Mouse (Mus musculus): ENCODE measurements around the gene Rnf213. TPM values are rescaled to one million over a fixed set of nuclear protein-coding genes. Genes with fewer than 3 reads are reported as not detected.

Gene Rnf213
- polyA plus RNA-seq, 1 experiment from 2014 or later = 7.0 TPM

DNA sequence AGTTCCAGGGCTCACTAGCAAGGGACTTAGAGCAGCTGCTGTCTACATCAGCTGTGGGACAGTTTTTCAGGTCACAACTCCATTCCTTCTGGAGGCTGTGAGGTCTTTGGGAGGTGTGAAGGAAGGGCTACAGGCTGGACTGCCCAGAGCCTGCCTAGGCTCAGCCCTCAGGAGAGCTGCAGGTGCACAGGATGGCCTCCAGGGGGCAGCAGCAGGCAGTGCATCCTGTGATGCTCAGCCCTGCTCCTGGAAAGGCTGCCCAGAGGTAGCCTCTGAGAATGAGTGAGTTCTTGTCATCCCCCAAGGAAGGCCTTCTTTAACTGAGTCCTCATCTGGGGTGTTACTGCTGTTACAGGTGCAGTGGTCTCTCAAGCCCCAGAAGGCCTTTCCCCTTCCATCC is 110.8 kb downstream of the Rnf213 start:
- Histone ChIP-seq H3K4me3 (ENCODE audit: low read length) (no peak overlapping the region), H3K4me1 (ENCODE audit: control insufficient read depth, insufficient read depth, low read length) (no peaks in the 10 kb centered on the region), H3K27me3 (replicated peaks; ENCODE audit: control insufficient read depth, insufficient read depth, low read length) (no peaks in the 10 kb centered on the region), H3K36me3 (ENCODE audit: control insufficient read depth, insufficient read depth, low read length) (peaks cover 8% of the 10 kb centered on the region; the same call in 1 of the 2 replicates), H3K9ac (ENCODE audit: low read depth, low read length) (no peak overlapping the region), H3K27ac (ENCODE audit: low read length) (no peak overlapping the region), H3K9me3 (ENCODE audit: control insufficient read depth, low read length) (no peaks in the 10 kb centered on the region), H3K4me2 (ENCODE audit: low read depth, low read length) (no peak overlapping the region)
- peak; percentile 54 for ATAC-seq

DNA sequence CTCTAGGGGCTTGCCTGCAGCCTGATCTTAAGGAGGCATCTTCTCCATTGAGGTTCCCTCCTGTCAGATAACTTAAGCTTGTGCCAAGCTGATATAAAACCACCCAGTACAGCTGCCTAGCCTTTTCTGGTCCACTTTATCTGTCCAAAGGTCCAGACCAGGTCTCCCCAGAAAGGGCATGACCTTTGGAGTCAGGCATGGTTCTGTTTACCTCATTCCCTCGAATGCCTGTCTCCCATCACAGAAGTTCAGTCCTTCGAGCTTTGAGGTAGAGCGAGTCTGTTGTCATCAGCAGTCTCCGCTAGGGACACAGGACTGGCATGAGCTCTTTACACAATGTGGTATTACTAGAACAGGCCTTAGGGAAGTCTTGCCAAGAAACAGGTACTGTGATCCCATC is 113.5 kb downstream of the Rnf213 start:
- H3K27me3 ChIP-seq (replicated peaks; ENCODE audit: control insufficient read depth, insufficient read depth, low read length) = no peaks in the 10 kb centered on the region
- no peak overlapping the region for H3K27ac ChIP-seq (ENCODE audit: low read length)
- no peaks in the 10 kb centered on the region for H3K4me1 ChIP-seq (ENCODE audit: control insufficient read depth, insufficient read depth, low read length)
- H3K9ac ChIP-seq (ENCODE audit: low read depth, low read length) = no peak overlapping the region
- no peak overlapping the region for H3K4me2 ChIP-seq (ENCODE audit: low read depth, low read length)
- 62% methylated on average over 4 of the region's 4 CpGs for WGBS
- no peak for ATAC-seq
- no peak overlapping the region for H3K4me3 ChIP-seq (ENCODE audit: low read length)
- peaks cover 8% of the 10 kb centered on the region; the same call in 1 of the 2 replicates for H3K36me3 ChIP-seq (ENCODE audit: control insufficient read depth, insufficient read depth, low read length)
- H3K9me3 ChIP-seq (ENCODE audit: control insufficient read depth, low read length) = no peaks in the 10 kb centered on the region

DNA sequence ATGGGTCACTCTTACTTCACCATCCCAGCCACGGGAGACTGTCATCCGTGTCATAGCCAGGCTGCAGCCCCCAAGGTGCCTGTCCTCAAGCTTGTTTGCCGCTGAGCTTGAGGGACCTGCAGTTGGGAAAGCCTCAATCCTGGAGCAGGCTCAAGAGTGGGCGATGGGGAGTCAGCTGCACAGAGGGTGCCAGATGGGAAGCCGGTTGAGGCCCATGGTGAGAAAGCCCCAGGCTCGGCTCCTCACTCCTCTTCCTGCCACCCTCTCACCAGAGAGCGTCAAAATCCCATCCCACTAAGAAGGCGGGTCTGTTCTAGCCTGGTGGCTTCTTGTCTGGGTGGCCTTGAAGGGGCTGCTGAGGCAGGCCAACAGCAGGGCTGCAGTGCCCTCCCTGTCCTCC is 114.9 kb downstream of the Rnf213 start:
- 81% methylated on average over 8 of the region's 8 CpGs for WGBS
- ATAC-seq = no peak
- Histone ChIP-seq H3K9me3 (ENCODE audit: control insufficient read depth, low read length) (no peaks in the 10 kb centered on the region), H3K4me2 (ENCODE audit: low read depth, low read length) (no peak overlapping the region), H3K9ac (ENCODE audit: low read depth, low read length) (no peak overlapping the region), H3K4me3 (ENCODE audit: low read length) (no peak overlapping the region), H3K27ac (ENCODE audit: low read length) (no peak overlapping the region), H3K36me3 (ENCODE audit: control insufficient read depth, insufficient read depth, low read length) (peaks cover 8% of the 10 kb centered on the region; the same call in 1 of the 2 replicates), H3K4me1 (ENCODE audit: control insufficient read depth, insufficient read depth, low read length) (no peaks in the 10 kb centered on the region), H3K27me3 (replicated peaks; ENCODE audit: control insufficient read depth, insufficient read depth, low read length) (no peaks in the 10 kb centered on the region)

DNA sequence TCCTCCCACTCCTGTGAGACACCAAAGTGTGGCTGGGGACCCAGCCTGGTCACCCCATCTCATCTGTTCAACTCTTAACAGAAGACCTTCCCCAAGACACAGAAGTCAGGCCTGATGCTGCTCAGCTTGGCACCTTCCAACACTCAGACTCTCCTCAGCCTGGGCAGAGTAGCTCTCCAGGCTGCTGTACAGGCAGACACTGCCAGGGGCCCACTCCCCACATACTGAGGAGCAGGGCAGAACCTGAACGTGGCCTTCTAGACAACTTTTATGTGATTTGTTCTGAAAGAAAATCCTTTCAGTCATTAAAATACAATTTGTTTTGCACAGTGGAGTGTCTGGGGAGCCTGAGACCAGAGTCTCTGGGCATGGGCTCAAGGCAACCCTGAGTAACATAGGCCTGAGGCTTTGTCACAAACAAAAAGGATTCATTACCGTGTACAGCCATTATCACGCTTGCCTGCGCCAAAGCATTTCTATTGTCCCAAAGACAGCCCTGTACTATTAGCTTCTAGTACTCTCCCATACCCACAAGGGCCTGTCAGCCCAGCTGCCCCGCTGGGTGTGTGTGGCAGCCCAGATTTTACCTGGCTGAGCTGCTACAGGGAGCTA is 116.4 kb downstream of the Rnf213 start:
- Histone ChIP-seq H3K4me3 (ENCODE audit: low read length) (no peak overlapping the region), H3K4me2 (ENCODE audit: low read depth, low read length) (no peak overlapping the region), H3K27me3 (replicated peaks; ENCODE audit: control insufficient read depth, insufficient read depth, low read length) (no peaks in the 10 kb centered on the region), H3K9ac (ENCODE audit: low read depth, low read length) (no peak overlapping the region), H3K9me3 (ENCODE audit: control insufficient read depth, low read length) (no peaks in the 10 kb centered on the region), H3K4me1 (ENCODE audit: control insufficient read depth, insufficient read depth, low read length) (no peaks in the 10 kb centered on the region), H3K36me3 (ENCODE audit: control insufficient read depth, insufficient read depth, low read length) (peaks cover 3% of the 10 kb centered on the region; the same call in 1 of the 2 replicates), H3K27ac (ENCODE audit: low read length) (no peak overlapping the region)
- ATAC-seq = no peak
- WGBS = 76% methylated on average over 5 of the region's 5 CpGs

DNA sequence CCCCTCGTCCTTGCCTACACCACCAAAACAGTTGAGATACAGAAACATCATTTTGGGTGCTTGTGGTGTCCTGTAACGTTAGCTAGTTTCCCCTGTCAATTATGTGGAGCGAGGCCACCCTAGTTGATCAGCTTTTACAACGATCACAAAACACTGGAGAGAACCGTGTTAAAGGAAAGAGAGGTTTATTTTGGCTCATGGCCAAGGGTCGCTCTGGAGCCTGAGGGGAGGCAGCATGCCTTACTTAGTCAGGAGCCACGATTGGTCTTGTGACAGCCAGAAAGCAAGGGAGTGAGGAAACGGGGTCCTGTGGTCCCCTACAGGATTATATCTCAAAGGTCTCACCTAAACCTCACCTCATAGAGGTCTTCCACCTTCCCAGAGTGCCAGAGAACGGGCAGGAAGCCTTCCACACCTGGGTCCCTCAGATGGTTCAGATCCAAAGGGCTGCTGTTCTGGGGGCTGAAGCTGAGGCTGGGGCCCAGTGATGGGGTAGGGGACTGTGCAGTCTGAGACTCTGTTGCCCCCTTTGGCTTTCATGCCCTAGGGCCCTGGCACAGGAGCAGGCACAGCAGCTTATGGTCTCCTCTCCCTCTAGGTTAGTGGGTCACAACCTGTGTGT is 120.2 kb downstream of the Rnf213 start:
- H3K27me3 ChIP-seq (replicated peaks; ENCODE audit: control insufficient read depth, insufficient read depth, low read length) = peaks cover 7% of the 10 kb centered on the region
- no peak for ATAC-seq
- H3K36me3 ChIP-seq (ENCODE audit: control insufficient read depth, insufficient read depth, low read length) = peaks cover under 1% of the 10 kb centered on the region; the same call in 1 of the 2 replicates
- H3K27ac ChIP-seq (ENCODE audit: low read length) = no peak overlapping the region
- H3K4me3 ChIP-seq (ENCODE audit: low read length) = no peak overlapping the region
- no peaks in the 10 kb centered on the region for H3K9me3 ChIP-seq (ENCODE audit: control insufficient read depth, low read length)
- H3K4me2 ChIP-seq (ENCODE audit: low read depth, low read length) = no peak overlapping the region
- H3K4me1 ChIP-seq (ENCODE audit: control insufficient read depth, insufficient read depth, low read length) = peaks cover 4% of the 10 kb centered on the region; the same call in 1 of the 2 replicates
- 45% methylated on average over 9 of the region's 9 CpGs for WGBS
- H3K9ac ChIP-seq (ENCODE audit: low read depth, low read length) = no peak overlapping the region

DNA sequence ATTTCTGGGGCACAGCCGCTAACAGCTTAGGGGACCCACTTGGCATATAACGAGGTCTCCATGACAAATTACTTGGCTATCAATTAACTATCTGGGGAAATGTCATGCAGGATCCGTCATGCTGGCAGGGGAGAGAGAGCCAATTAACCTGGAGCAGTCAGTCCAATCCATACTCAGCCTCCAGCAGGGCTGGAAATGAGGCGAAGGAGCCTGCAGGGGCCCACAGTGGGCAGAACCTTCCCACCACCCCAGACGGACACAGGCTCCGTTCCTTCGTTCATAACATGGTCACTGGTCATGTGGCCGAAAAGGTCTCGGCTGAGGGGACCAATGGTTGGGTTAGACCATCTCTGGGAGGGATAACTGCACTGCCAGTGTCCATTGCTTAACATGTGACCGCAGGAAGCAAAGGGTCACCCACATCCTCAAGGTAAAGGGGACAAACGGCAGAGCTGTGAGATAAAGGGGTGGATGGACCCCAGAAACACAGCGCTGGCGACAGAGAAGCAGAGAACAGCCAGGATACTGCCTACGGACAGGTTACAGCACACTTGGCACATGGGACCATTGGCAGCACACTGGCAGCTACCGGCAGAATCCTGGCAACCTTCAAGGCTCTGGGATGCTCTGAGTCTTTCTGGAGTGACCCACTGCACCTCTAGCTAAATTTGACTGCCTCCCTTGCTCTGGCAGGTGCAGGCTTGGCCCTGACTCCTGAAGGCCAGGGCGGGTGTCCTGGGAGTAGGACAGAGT is 121.4 kb downstream of the Rnf213 start:
- peaks cover 7% of the 10 kb centered on the region for H3K27me3 ChIP-seq (replicated peaks; ENCODE audit: control insufficient read depth, insufficient read depth, low read length)
- H3K9ac ChIP-seq (ENCODE audit: low read depth, low read length) = 0 out of 2 replicates have a peak overlapping the region, but pooled peaks have one; percentile 30
- no peak for ATAC-seq
- H3K4me3 ChIP-seq (ENCODE audit: low read length) = no peak overlapping the region
- H3K4me2 ChIP-seq (ENCODE audit: low read depth, low read length) = no peak overlapping the region
- H3K27ac ChIP-seq (ENCODE audit: low read length) = no peak overlapping the region
- no peaks in the 10 kb centered on the region for H3K9me3 ChIP-seq (ENCODE audit: control insufficient read depth, low read length)
- 53% methylated on average over 16 of the region's 16 CpGs for WGBS
- H3K36me3 ChIP-seq (ENCODE audit: control insufficient read depth, insufficient read depth, low read length) = no peaks in the 10 kb centered on the region
- peaks cover 4% of the 10 kb centered on the region; the same call in 1 of the 2 replicates for H3K4me1 ChIP-seq (ENCODE audit: control insufficient read depth, insufficient read depth, low read length)

DNA sequence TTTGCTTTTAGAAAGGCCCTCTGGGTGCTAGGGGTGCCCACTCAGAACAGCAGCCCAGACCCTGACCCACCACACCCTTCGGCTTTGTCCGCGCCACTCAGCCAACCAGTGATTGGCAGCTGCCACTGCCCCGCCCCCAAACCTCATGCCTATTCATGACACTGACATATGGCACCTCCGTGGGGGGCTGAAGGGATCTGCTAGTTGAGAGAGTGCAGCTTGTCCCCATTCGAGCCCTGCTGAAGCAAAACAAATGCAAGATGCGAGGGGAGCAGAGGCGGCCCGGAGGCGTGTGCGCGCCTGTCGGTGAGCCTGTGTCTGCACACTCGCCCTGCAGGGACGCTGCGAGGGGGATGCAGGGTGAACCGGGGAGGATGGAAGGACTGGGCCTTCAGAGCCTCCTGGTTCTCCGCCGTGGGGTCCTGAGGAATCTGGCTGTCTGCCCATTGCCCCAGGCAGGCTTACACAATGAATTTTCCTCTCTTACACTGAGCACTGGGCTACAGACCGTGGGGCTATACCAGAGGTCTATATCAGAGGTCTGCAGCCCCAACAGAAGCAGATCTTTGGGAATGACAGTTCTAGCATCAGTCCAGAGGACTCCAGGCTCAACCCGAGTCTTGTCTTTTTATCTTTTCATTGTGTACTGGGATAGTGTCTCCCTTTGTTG is 122.2 kb downstream of the Rnf213 start:
- no peak overlapping the region for H3K27ac ChIP-seq (ENCODE audit: low read length)
- WGBS = 6% methylated on average over 21 of the region's 21 CpGs
- H3K4me2 ChIP-seq (ENCODE audit: low read depth, low read length) = peak overlapping the region; percentile 47
- ATAC-seq = no peak
- H3K4me3 ChIP-seq (ENCODE audit: low read length) = no peak overlapping the region
- H3K4me1 ChIP-seq (ENCODE audit: control insufficient read depth, insufficient read depth, low read length) = peaks cover 5% of the 10 kb centered on the region; the same call in 1 of the 2 replicates
- H3K27me3 ChIP-seq (replicated peaks; ENCODE audit: control insufficient read depth, insufficient read depth, low read length) = peaks cover 7% of the 10 kb centered on the region
- H3K9me3 ChIP-seq (ENCODE audit: control insufficient read depth, low read length) = no peaks in the 10 kb centered on the region
- no peaks in the 10 kb centered on the region for H3K36me3 ChIP-seq (ENCODE audit: control insufficient read depth, insufficient read depth, low read length)
- peak overlapping the region; percentile 30 for H3K9ac ChIP-seq (ENCODE audit: low read depth, low read length)

DNA sequence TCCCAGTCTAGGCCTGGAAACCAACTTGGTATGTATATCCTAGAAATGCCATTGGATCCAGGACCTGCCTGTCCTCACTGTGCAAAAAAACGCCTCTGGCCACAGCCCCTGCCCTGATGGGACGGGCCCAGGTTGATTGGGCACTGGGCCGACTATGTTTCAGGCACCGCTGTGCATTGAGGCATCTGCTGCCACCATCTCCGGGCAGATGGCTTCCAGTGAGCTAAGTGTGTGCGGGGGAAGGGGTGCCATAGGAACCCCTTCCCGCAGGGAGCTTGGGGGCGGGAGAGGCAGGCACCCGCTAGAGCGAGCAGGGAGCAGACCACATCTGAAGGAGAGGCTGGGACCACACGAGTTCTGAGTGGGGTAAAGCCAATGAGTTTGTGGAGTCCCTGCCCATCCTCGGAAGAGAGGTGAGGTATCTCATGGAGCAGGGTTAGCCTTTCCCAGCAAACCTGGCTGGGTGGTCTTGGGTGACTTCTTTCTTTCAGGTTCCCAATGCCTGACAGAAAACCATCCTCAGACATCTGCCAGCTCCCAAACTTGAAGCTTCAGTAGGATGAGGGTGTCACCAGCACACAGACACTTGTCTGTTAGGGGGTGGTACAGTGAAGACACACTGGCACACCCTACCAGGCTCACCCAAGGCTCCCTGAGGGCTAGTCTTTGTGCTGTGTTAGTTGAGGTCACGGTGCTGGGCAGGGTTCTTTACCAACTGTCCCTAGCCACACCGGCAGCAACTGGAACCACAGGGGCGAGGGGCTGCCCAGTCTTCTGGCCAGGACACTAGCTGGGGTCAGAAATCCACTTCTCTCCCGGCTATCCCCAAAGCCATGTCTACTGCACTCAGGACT is 123.2 kb downstream of the Rnf213 start:
- Histone ChIP-seq H3K4me3 (ENCODE audit: low read length) (no peak overlapping the region), H3K4me2 (ENCODE audit: low read depth, low read length) (no peak overlapping the region), H3K27me3 (replicated peaks; ENCODE audit: control insufficient read depth, insufficient read depth, low read length) (peaks cover 7% of the 10 kb centered on the region), H3K9me3 (ENCODE audit: control insufficient read depth, low read length) (no peaks in the 10 kb centered on the region), H3K9ac (ENCODE audit: low read depth, low read length) (no peak overlapping the region), H3K27ac (ENCODE audit: low read length) (no peak overlapping the region), H3K4me1 (ENCODE audit: control insufficient read depth, insufficient read depth, low read length) (peaks cover 13% of the 10 kb centered on the region; the same call in 1 of the 2 replicates), H3K36me3 (ENCODE audit: control insufficient read depth, insufficient read depth, low read length) (no peaks in the 10 kb centered on the region)
- no peak for ATAC-seq
- WGBS = 77% methylated on average over 16 of the region's 16 CpGs
